Mouse (Mus musculus) embryo, embryonic 10 days (tissue): ENCODE results near the gene Dazap1.
A peak's percentile ranks its signal among the peaks of the same experiment; 100 is the strongest.

Source experiments
- DNase-seq: peaks from one replicate; pipeline ENCODE4 v3.0.0-alpha.2; 2015; ENCODE audit warnings: low spot score

The Dazap1 gene

GRCm38 (mm10) chr10:80323261-80324119, 62.2 kb downstream of the Dazap1 start:
- DNase-seq: peak; percentile 46

GRCm38 (mm10) chr10:80324120-80325037, 63.1 kb downstream of the Dazap1 start:
- DNase-seq: no peak

- DNase-seq: no peak
Measured at GRCm38 (mm10) chr10:80325045-80325444, 63.8 kb downstream of the Dazap1 start.

- DNase-seq: peak; percentile 96
Measured at GRCm38 (mm10) chr10:80329273-80330081, 68.2 kb downstream of the Dazap1 start, which contains the start of the genes Pcsk4 and Reep6. Pcsk4 (minus strand) TSS chr10:80329498. Reep6 (plus strand) TSS chr10:80329953.

GRCm38 (mm10) chr10:80330084-80330483, 68.8 kb downstream of the Dazap1 start:
- DNase-seq: no peak

- no peak for DNase-seq
Measured at GRCm38 (mm10) chr10:80330888-80331287, 69.6 kb downstream of the Dazap1 start.

GRCm38 (mm10) chr10:80331636-80332524, 70.6 kb downstream of the Dazap1 start:
- DNase-seq: no peak

- DNase-seq: no peak
Measured at GRCm38 (mm10) chr10:80332525-80332989, 71.3 kb downstream of the Dazap1 start.

- no peak for DNase-seq
Measured at GRCm38 (mm10) chr10:80336263-80336662, 75.0 kb downstream of the Dazap1 start.
